Mouse (Mus musculus) erythroblast, embryonic 14.5 days (primary cell): ENCODE results near the gene Kif1b.

Experiments used
- GATA1 ChIP-seq: IDR thresholded peaks from 2 replicates; pipeline ENCODE4 v1.6.1; 2012; ENCODE audit warnings: low read length, inconsistent platforms, mixed read lengths
- TAL1 ChIP-seq: IDR thresholded peaks from 3 replicates; pipeline ENCODE4 v1.6.1; 2012; ENCODE audit warnings: low read length, inconsistent platforms, mixed read lengths

- TF ChIP-seq TAL1 (no peak), GATA1 (no peak)
These were observed 70.5 kb downstream of the Kif1b start for GRCm38 (mm10) chr4:149237011-149237410.
